12 mouse cellular contexts compared by ENCODE assay signal in genomic region chr7:79529480-79529879, GRCm38 (mm10).
DNase-seq lines count a peak whose midpoint lies in the region; ATAC-seq and TF ChIP-seq lines count a peak whose summit lies in the region.
"Had no signal": no experiment of that assay in that cellular context is flagged by ENCODE, and none has a peak within 500 bp of the region (broad histone marks: within the 10 kb centered on the region; RNA-seq: fewer than 3 reads in every experiment).

No protein-coding gene starts in this region.

- DNase-seq in layer of hippocampus, adult 2 months (ENCODE audit: low spot score in 2 of 2), result no peak
- DNase-seq in layer of hippocampus, adult 18-20 months (ENCODE audit: low spot score in 2 of 2), result no peak
- no peak for DNase-seq in hindbrain, embryonic 14.5 days (ENCODE audit: low spot score)
- no peak for DNase-seq in thymus, postnatal 0 days (ENCODE audit: low spot score)
- no peak for DNase-seq in embryo, embryonic 10.5 days (ENCODE audit: low spot score)
- DNase-seq: gastrocnemius, postnatal 36 days; liver, embryonic 13.5 days; lung, postnatal 36 days; retina, postnatal 1 day had no signal

- WGBS in forebrain, embryonic 12.5 days, result 45% methylated on average over 1 of the region's 1 CpGs
- 0% methylated on average over 1 of the region's 1 CpGs for WGBS in hindbrain, embryonic 14.5 days
- 19% methylated on average over 1 of the region's 1 CpGs for WGBS in neural tube, embryonic 13.5 days

- no peak overlapping the region for H3K4me2 ChIP-seq in forebrain, embryonic 12.5 days
- H3K4me2 ChIP-seq in hindbrain, embryonic 14.5 days (replicated peaks), result no peak overlapping the region
- H3K4me2 ChIP-seq in neural tube, embryonic 13.5 days, result no peak overlapping the region
- H3K4me2 ChIP-seq: liver, embryonic 13.5 days had no signal

- no peak for TF ChIP-seq CTCF in layer of hippocampus, adult 2 months (conservative IDR thresholded peaks at IDR 0.05)

- ATAC-seq in forebrain, embryonic 12.5 days (ENCODE audit: low FRiP score), result no peak
- ATAC-seq in hindbrain, embryonic 14.5 days (ENCODE audit: low FRiP score), result no peak
- no peak for ATAC-seq in neural tube, embryonic 13.5 days (ENCODE audit: low read depth)
- ATAC-seq: activated CD4-positive, CD25-positive, alpha-beta regulatory T cell, adult 4 months had no signal

- H3K27me3 ChIP-seq in forebrain, embryonic 12.5 days, result peaks cover 15% of the 10 kb centered on the region; the same call in 1 of the 2 replicates
- H3K27me3 ChIP-seq in hindbrain, embryonic 14.5 days (ENCODE audit: control insufficient read depth, insufficient read depth, low read length), result 0 out of 2 replicates have a peak, but pooled peaks cover 5% of the 10 kb centered on the region
- peaks cover 35% of the 10 kb centered on the region for H3K27me3 ChIP-seq in neural tube, embryonic 13.5 days

- peaks cover 93% of the 10 kb centered on the region for H3K4me1 ChIP-seq in forebrain, embryonic 12.5 days
- H3K4me1 ChIP-seq in hindbrain, embryonic 14.5 days (replicated peaks; ENCODE audit: control insufficient read depth, insufficient read depth, low read length), result peaks cover 43% of the 10 kb centered on the region
- H3K4me1 ChIP-seq in neural tube, embryonic 13.5 days (replicated peaks), result peaks cover 94% of the 10 kb centered on the region
- H3K4me1 ChIP-seq: liver, embryonic 13.5 days had no signal

- peaks cover 76% of the 10 kb centered on the region for H3K36me3 ChIP-seq in forebrain, embryonic 12.5 days (replicated peaks)
- peaks cover 62% of the 10 kb centered on the region for H3K36me3 ChIP-seq in hindbrain, embryonic 14.5 days (replicated peaks; ENCODE audit: control insufficient read depth, insufficient read depth)
- H3K36me3 ChIP-seq in neural tube, embryonic 13.5 days, result peaks cover 66% of the 10 kb centered on the region
- H3K36me3 ChIP-seq: liver, embryonic 13.5 days had no signal

- H3K4me3 ChIP-seq in layer of hippocampus, adult 2 months, result no peak overlapping the region
- H3K4me3 ChIP-seq in forebrain, embryonic 12.5 days (replicated peaks), result no peak overlapping the region
- H3K4me3 ChIP-seq in hindbrain, embryonic 14.5 days (replicated peaks; ENCODE audit: low read length), result no peak overlapping the region
- H3K4me3 ChIP-seq in neural tube, embryonic 13.5 days, result no peak overlapping the region
- H3K4me3 ChIP-seq: liver, embryonic 13.5 days had no signal

- H3K9me3 ChIP-seq in forebrain, embryonic 12.5 days, result no peaks in the 10 kb centered on the region
- H3K9me3 ChIP-seq in hindbrain, embryonic 14.5 days (ENCODE audit: control insufficient read depth, low read length), result no peaks in the 10 kb centered on the region
- no peaks in the 10 kb centered on the region for H3K9me3 ChIP-seq in neural tube, embryonic 13.5 days
- H3K9me3 ChIP-seq: liver, embryonic 13.5 days had no signal

- no peak overlapping the region for H3K9ac ChIP-seq in forebrain, embryonic 12.5 days
- no peak overlapping the region for H3K9ac ChIP-seq in hindbrain, embryonic 14.5 days
- H3K9ac ChIP-seq in neural tube, embryonic 13.5 days, result no peak overlapping the region
- H3K9ac ChIP-seq: liver, embryonic 13.5 days had no signal

- peak overlapping the region; percentile 93; the same call in 1 of the 2 replicates for H3K27ac ChIP-seq in layer of hippocampus, adult 2 months
- H3K27ac ChIP-seq in forebrain, embryonic 12.5 days, result peak overlapping the region; percentile 100
- H3K27ac ChIP-seq in hindbrain, embryonic 14.5 days, result peak overlapping the region; percentile 93
- peak overlapping the region; percentile 99 for H3K27ac ChIP-seq in neural tube, embryonic 13.5 days (replicated peaks)
- H3K27ac ChIP-seq: liver, embryonic 13.5 days had no signal
